Mouse (Mus musculus) kidney, embryonic 16.5 days (tissue): Measurements from ENCODE around the gene Prcp. TPM values are rescaled to one million over a fixed set of nuclear protein-coding genes. Genes with fewer than 3 reads are reported as not detected.
A peak's percentile ranks its signal among the peaks of the same experiment; 100 is the strongest.
"Not testable (repeated sequence)": the region's sequence is repeated elsewhere in the genome, so short reads cannot be mapped to it uniquely, and the experiment has no call there.

Experiments used
- ATAC-seq: fragments of 200-750 bp; cut with Nextera tagmentation; 2 replicates; pipeline ENCODE4 v1.8.0; 2017; ENCODE audit warnings: moderate TSS enrichment; ENCODE audit not compliant: low FRiP score, low TSS enrichment
- H3K27ac ChIP-seq: fragments of 300-500 bp; sonication (generic); 2 replicates; pipeline ENCODE4 v1.5.1; 2014; ENCODE audit warnings: low read length
- H3K27me3 ChIP-seq: fragments of 300-500 bp; sonication (generic); 2 replicates; pipeline ENCODE4 v1.6.1; 2014; ENCODE audit warnings: low read length, control low read depth, mixed read lengths; ENCODE audit not compliant: insufficient read depth
- H3K36me3 ChIP-seq: fragments of 300-500 bp; sonication (generic); 2 replicates; pipeline ENCODE4 v1.6.1; 2014; ENCODE audit warnings: low read length, control low read depth, mixed read lengths; ENCODE audit not compliant: insufficient read depth
- H3K4me1 ChIP-seq: fragments of 300-500 bp; sonication (generic); 2 replicates; pipeline ENCODE4 v1.6.1; 2014; ENCODE audit warnings: low read length, control low read depth, mixed read lengths; ENCODE audit not compliant: insufficient read depth
- H3K4me2 ChIP-seq: fragments of 300-500 bp; sonication (generic); replicated peaks from 2 replicates; pipeline ENCODE4 v1.6.1; 2014; ENCODE audit warnings: low read depth, low read length
- H3K4me3 ChIP-seq: fragments of 300-500 bp; sonication (generic); 2 replicates; pipeline ENCODE4 v1.5.1; 2014; ENCODE audit warnings: mild to moderate bottlenecking, low read length
- H3K9ac ChIP-seq: fragments of 300-500 bp; sonication (generic); replicated peaks from 2 replicates; pipeline ENCODE4 v1.6.1; 2014; ENCODE audit warnings: low read length
- H3K9me3 ChIP-seq: fragments of 300-500 bp; sonication (generic); 2 replicates; pipeline ENCODE4 v1.6.1; 2016; ENCODE audit warnings: low read length, control low read depth
- WGBS: fragments of 180-500 bp; shearing (Covaris S2); extraction: QIAGEN DNeasy Blood & Tissue Kit; methylation state at CpG from one replicate; pipeline ENCODE4 v1.1.7; 2014; 5-methylcytosine and 5-hydroxymethylcytosine counted together
- polyA plus RNA-seq: library from polyadenylated mRNA; unstranded; fragments of >200 nt; fragmentation: Nextera tagmentation; extraction: Ambion mirVana; gene quantifications from 2 replicates; pipeline ENCODE4 v1.2.1, GENCODE M21; 2015

Gene Prcp
- polyA plus RNA-seq, 1 experiment from 2014 or later, result 23.0 TPM

- H3K27ac ChIP-seq, result no peak overlapping the region
- H3K4me2 ChIP-seq, result no peak overlapping the region
- H3K4me1 ChIP-seq, result no peaks in the 10 kb centered on the region
- ATAC-seq, result no peak
- H3K9ac ChIP-seq, result no peak overlapping the region
- H3K27me3 ChIP-seq, result no peaks in the 10 kb centered on the region
- H3K36me3 ChIP-seq, result no peaks in the 10 kb centered on the region
- no peak overlapping the region for H3K4me3 ChIP-seq
- WGBS, result 64% methylated on average over 7 of the region's 7 CpGs
- H3K9me3 ChIP-seq, result no peaks in the 10 kb centered on the region
These were observed 12.5 kb downstream of the Prcp start for GRCm38 (mm10) chr7:92886801-92887200.

- Histone ChIP-seq H3K4me1 (no peaks in the 10 kb centered on the region), H3K4me2 (no peak overlapping the region), H3K9ac (no peak overlapping the region), H3K27ac (no peak overlapping the region), H3K36me3 (0 out of 2 replicates have a peak, but pooled peaks cover 1% of the 10 kb centered on the region), H3K4me3 (no peak overlapping the region), H3K9me3 (peaks cover 1% of the 10 kb centered on the region), H3K27me3 (no peaks in the 10 kb centered on the region)
- WGBS, result 90% methylated on average over 5 of the region's 5 CpGs
- no peak for ATAC-seq
These were observed 13.0 kb downstream of the Prcp start for GRCm38 (mm10) chr7:92887230-92887629.

GRCm38 (mm10) chr7:92890211-92890610 lies 15.9 kb downstream of the Prcp start:
- H3K9ac ChIP-seq, result no peak overlapping the region
- no peak overlapping the region for H3K4me2 ChIP-seq
- peaks cover 5% of the 10 kb centered on the region for H3K9me3 ChIP-seq
- H3K4me1 ChIP-seq, result no peaks in the 10 kb centered on the region
- H3K27ac ChIP-seq, result no peak overlapping the region
- no peak overlapping the region for H3K4me3 ChIP-seq
- WGBS, result 41% methylated on average over 1 of the region's 1 CpGs
- 0 out of 2 replicates have a peak, but pooled peaks cover 4% of the 10 kb centered on the region for H3K36me3 ChIP-seq
- no peaks in the 10 kb centered on the region for H3K27me3 ChIP-seq
- ATAC-seq, result no peak

DNA sequence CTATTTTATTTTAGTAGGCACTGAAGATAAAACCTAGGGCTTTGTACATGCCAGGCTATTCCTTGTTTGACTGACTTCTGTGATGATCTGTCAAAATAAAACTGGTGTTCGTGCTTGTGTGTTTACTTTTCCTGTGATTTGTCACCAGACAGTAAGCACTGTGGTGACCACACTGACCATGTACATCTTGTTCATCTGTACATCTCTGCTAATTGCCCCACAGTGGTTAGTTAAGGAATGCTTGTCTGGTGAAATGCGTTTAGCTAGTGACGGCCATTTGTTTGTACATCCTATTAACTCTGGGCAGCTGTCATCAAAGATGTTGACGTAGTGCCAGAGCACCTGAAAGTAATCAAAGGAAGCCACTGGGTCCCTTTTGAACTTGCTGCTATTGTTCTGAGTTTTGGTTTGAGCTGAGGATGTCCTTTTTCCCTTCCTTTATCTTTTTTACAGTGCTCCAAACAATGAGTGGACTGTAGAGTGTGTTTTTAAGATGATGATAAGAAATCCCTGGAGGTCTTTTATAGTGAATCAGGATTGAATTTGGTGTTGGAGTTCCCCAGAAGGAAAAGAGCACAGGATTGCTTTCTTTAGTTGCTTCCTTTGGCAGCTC lies 16.5 kb downstream of the Prcp start:
- no peak overlapping the region for H3K4me3 ChIP-seq
- WGBS, result 24% methylated on average over 4 of the region's 4 CpGs
- peaks cover 5% of the 10 kb centered on the region for H3K9me3 ChIP-seq
- H3K4me2 ChIP-seq, result no peak overlapping the region
- H3K27ac ChIP-seq, result no peak overlapping the region
- H3K4me1 ChIP-seq, result no peaks in the 10 kb centered on the region
- ATAC-seq, result no peak
- no peak overlapping the region for H3K9ac ChIP-seq
- 0 out of 2 replicates have a peak, but pooled peaks cover 4% of the 10 kb centered on the region for H3K36me3 ChIP-seq
- H3K27me3 ChIP-seq, result no peaks in the 10 kb centered on the region

GRCm38 (mm10) chr7:92893478-92893877 lies 19.2 kb downstream of the Prcp start:
- peaks cover 5% of the 10 kb centered on the region for H3K9me3 ChIP-seq
- no peak overlapping the region for H3K4me3 ChIP-seq
- no peaks in the 10 kb centered on the region for H3K4me1 ChIP-seq
- no peak for ATAC-seq
- H3K27me3 ChIP-seq, result no peaks in the 10 kb centered on the region
- no peak overlapping the region for H3K27ac ChIP-seq
- H3K4me2 ChIP-seq, result no peak overlapping the region
- no peak overlapping the region for H3K9ac ChIP-seq
- WGBS, result 56% methylated on average over 3 of the region's 3 CpGs
- 0 out of 2 replicates have a peak, but pooled peaks cover 4% of the 10 kb centered on the region for H3K36me3 ChIP-seq

DNA sequence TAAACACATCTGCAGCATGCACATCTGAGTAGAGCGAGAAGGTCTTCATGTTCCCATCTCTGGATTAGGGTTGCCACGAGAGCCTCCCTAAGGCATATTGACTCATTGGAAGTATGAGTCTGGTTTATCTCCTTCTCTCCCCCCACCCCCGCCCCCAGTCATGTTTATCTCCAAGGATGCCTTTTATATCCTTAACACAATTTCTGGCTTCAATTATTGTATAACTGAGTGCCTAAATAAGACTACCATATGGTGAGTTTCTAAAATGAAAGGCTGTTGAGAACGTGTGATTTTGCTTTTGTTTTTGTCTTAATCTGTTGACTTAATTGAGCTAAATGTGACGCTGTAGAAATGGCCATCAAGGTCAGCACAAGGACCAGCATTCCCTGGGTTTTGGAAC lies 21.8 kb downstream of the Prcp start:
- 87% methylated on average over 5 of the region's 5 CpGs for WGBS
- Histone ChIP-seq H3K9ac (no peak overlapping the region), H3K4me2 (no peak overlapping the region), H3K27ac (no peak overlapping the region), H3K27me3 (no peaks in the 10 kb centered on the region), H3K36me3 (0 out of 2 replicates have a peak, but pooled peaks cover 4% of the 10 kb centered on the region), H3K9me3 (peaks cover 5% of the 10 kb centered on the region), H3K4me3 (no peak overlapping the region), H3K4me1 (no peaks in the 10 kb centered on the region)
- no peak for ATAC-seq

DNA sequence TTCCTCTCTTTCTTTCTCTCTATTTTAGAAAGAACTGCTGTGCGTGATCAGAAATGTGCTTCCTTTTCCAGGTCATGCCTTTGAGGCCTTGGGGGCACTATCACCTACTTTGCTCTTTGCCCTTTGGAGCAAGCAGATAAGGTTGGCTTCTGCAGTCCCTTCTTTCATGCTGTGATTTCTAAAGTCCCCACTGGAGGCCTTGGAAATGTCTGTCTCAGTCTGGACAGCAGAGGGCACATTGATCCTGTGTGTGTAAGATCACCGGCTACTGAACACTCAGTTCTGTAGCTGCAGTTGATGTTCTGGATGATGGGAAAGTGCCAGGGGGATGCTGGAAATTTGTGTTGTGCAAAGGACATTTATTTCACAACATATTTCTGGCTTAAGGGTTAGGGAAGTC lies 22.8 kb downstream of the Prcp start:
- H3K27me3 ChIP-seq, result no peaks in the 10 kb centered on the region
- ATAC-seq, result no peak
- no peak overlapping the region for H3K27ac ChIP-seq
- no peaks in the 10 kb centered on the region for H3K4me1 ChIP-seq
- 0 out of 2 replicates have a peak, but pooled peaks cover 4% of the 10 kb centered on the region for H3K36me3 ChIP-seq
- 51% methylated on average over 2 of the region's 2 CpGs for WGBS
- no peak overlapping the region for H3K4me2 ChIP-seq
- H3K9me3 ChIP-seq, result peaks cover 5% of the 10 kb centered on the region
- H3K9ac ChIP-seq, result no peak overlapping the region
- no peak overlapping the region for H3K4me3 ChIP-seq

GRCm38 (mm10) chr7:92903360-92904038 lies 29.2 kb downstream of the Prcp start:
- Histone ChIP-seq H3K9me3 (no peaks in the 10 kb centered on the region), H3K36me3 (no peaks in the 10 kb centered on the region), H3K4me1 (no peaks in the 10 kb centered on the region), H3K4me3 (no peak overlapping the region), H3K27ac (no peak overlapping the region), H3K9ac (no peak overlapping the region), H3K4me2 (no peak overlapping the region), H3K27me3 (no peaks in the 10 kb centered on the region)
- 55% methylated on average over 7 of the region's 7 CpGs for WGBS
- peak; percentile 98 for ATAC-seq

- H3K36me3 ChIP-seq, H3K9ac ChIP-seq, H3K9me3 ChIP-seq, H3K4me1 ChIP-seq, H3K4me2 ChIP-seq, H3K27ac ChIP-seq, H3K4me3 ChIP-seq, H3K27me3 ChIP-seq, ATAC-seq: not testable (repeated sequence)
- 47% methylated on average over 7 of the region's 7 CpGs for WGBS
These were observed 30.0 kb downstream of the Prcp start for GRCm38 (mm10) chr7:92904285-92904684.

DNA sequence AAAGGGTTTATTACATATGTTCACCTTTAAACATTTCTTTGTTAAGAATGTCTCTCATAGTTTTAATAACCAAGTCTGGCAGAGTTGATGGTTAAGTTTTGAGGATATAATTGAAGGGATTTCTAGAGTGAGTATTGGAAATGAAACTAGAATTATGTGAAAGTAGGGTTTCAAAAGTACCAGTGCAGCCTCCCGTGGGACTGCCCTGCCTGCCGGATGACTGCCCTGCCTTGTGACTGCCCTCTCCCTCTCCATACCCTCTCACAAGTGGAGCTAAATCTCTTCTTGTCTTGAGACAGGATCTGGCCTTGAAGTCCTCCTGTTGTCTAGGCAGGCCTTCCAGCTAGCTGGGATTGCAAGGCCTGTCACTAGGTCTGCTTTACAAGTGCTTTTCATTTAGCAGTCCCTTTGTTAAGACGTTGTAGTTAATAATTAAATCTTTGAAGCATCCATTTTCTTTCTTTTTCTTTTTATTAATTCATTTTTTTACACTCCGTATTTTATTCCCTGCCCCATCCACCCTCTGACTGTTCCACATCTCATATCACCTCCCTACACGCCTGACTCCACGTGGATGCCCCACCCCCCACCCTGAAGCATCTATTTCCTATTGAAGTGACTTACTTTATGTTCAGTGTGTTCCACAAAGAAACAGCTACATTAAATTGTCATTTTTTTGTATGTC lies 46.0 kb downstream of the Prcp start:
- 77% methylated on average over 6 of the region's 6 CpGs for WGBS
- no peaks in the 10 kb centered on the region for H3K4me1 ChIP-seq
- no peak for ATAC-seq
- no peaks in the 10 kb centered on the region for H3K27me3 ChIP-seq
- no peaks in the 10 kb centered on the region for H3K9me3 ChIP-seq
- no peak overlapping the region for H3K4me3 ChIP-seq
- no peak overlapping the region for H3K4me2 ChIP-seq
- H3K27ac ChIP-seq, result no peak overlapping the region
- no peak overlapping the region for H3K9ac ChIP-seq
- no peaks in the 10 kb centered on the region for H3K36me3 ChIP-seq
